Mouse (Mus musculus) mesoderm, embryonic 11.5 days (tissue): ENCODE measurements at regions not wholly inside any gene's neighbourhood (a gene's known extent, or its start where the extent isn't known, plus 50 kb on each side); places are given as distances from the start of the nearest gene placed in this dataset.
A peak's percentile ranks its signal among the peaks of the same experiment; 100 is the strongest.
"Not testable (repeated sequence)": the region's sequence is repeated elsewhere in the genome, so short reads cannot be mapped to it uniquely, and the experiment has no call there.

Source experiments
- DNase-seq: peaks from one replicate; pipeline ENCODE4 v3.0.0-alpha.2; 2012; ENCODE audit warnings: low read depth, low spot score

DNA sequence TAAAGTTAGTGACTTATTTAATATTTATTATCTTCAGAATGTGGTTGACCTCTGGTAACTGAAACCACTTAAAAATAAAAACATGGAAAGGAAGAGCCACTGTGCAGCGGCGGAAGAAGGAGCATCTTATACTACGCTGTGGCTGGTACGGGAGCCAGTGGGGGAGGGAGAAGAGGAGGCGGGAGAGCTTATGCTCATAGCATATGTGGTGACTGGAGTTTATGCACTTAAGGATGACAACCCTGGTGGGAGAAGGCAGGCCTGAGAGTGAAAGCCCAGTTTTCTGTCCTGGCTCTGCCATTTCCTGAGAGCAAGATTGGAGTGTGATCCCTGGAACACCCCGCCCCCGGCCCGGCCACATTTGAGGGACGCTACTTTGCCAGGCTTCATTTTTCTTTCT lies 145.5 kb downstream of the Tsen15 start:
- no peak for DNase-seq

DNA sequence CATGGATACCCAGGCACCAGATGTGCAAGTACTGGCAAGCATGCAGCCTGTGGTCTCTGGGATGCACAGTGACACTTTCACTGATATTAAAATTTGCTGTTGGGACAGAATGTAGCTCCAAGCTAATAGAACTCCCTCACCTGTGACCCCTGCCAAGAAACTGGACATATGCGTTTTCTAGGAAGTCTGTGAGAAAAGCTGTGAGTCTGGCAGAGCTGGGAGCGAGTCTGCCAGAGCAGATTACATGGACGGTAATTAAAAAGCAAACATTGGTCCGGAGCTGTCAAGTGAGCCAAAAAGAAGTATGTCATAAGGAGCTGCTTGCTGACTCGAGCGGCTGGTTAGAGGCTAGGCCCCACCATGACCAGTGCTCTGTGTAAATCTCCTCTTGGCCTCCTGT lies 147.1 kb downstream of the Tsen15 start:
- DNase-seq = no peak

DNA sequence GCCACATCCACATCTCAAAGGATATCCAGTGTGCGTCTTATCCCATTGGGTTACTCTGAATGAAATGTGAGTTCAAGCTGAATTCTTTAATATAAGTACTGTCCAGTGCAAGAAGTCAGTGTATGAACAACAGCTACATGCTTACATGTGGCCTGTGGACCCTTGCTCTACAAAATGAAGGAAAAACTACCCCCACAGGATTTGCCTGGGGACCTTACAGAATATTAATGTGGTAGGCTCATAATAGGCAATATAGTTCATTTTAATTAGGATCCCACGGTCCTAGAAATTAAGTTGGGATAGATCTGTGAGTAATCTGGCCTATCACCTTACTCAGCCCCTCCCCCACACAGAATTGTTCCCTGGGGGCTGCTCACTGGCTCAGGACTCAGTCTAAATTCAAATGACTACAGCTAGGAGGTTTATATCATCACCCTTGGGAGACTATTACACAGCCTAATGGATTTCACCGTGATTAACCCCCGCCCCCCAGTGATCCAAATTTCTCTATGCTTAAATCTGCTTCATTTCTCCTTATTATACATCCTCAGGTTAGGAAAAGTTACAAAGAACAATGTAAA lies 145.4 kb upstream of the 1700025G04Rik start:
- peak; percentile 39 for DNase-seq

DNA sequence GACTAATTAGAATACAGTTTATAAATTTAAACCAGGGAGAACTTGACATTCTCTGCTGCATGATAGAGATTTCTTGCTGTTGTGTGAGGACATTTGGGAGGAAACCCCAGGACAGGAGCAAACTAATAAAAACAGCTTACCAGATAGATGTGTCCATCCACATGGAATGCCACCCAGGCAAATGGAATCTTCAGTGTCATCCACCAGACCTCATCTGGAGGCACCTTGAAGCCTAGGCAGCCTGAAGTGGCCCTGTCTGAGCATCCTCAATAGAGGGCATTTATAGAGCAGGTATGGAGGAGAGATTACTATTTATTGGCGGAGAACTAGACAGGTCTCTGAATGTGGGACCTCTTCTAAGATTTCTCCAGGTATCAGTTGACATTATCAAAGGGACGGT lies 144.8 kb upstream of the 1700025G04Rik start:
- DNase-seq = no peak

DNA sequence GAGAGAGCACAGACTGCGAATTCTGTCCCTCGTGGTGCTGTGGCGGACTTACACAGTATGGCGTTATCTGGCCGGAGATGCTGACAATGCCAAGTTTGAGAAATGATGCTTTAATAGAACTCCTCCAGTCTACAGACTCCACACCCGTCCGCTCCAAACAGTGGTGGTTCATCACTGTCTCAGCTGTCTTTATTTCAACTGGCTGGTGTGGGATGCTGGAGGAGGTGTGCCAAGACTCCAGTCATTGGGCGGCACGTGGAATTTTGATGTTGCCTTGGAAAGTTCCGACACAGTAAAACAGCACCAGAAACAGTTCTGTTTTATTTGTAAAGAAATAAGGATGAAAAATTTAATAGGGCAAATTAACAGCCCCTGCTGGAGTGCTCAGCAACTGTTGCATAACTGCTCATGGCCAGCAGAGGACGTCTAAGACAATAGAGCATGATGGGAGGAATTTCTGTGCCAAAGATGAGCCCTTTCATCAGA lies 141.8 kb upstream of the 1700025G04Rik start:
- no peak for DNase-seq

DNA sequence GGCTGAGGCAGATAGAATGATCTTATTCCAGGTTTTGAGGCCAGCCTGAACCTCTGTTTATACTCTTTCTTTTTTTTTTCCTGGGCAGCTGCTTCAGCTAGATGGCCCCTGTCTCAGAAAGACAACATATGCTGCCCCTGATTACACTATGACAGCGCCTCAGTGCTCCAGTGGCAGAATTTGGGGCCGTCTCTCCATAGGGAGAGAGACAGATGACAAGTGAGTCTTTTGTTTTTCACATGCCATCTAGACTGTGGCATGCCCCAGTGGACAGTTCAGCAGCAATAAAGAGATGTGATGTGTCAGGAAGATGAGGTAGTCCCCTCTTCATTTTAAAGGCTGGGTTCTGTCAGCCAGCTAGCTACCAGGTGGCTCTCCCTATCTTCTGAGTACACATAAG lies 139.8 kb upstream of the 1700025G04Rik start:
- DNase-seq = no peak

DNA sequence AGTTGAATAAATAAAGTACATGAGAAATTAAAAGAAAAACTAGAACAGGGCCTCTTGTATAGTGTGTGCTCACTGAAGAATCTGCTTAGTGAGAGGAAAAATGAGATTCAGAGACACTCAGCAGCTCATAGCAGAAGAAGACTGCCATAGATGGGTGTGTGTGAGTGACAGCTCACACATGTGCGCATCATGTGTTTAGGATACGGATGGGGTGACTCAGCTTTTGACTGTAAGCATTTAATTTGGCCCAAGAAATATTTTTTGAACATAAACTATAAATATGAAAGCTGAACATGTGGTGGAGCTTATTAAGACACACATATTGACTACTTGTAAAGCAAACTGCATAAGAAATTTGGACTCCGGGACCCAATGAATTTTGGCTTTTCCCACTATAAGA lies 136.1 kb upstream of the 1700025G04Rik start:
- DNase-seq = no peak

DNA sequence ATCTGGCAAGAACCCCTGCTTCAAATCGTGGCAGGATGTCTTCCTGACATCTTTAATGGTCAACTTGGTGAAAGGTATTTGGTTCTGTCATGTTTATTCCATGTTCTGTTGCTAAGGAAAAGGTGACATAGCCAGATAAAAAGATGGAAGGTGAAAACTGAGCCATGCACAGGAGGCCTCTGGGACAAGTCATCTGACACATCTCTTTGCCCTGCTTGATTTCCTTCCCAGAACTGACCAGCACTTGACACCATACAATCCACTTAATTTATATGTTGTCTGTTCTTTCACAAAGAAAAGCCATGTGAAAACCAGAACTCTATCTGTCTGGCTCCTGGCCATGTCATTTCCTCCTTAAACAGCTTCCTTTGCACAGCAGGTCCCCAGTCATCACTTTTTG lies 133.7 kb upstream of the 1700025G04Rik start:
- no peak for DNase-seq

DNA sequence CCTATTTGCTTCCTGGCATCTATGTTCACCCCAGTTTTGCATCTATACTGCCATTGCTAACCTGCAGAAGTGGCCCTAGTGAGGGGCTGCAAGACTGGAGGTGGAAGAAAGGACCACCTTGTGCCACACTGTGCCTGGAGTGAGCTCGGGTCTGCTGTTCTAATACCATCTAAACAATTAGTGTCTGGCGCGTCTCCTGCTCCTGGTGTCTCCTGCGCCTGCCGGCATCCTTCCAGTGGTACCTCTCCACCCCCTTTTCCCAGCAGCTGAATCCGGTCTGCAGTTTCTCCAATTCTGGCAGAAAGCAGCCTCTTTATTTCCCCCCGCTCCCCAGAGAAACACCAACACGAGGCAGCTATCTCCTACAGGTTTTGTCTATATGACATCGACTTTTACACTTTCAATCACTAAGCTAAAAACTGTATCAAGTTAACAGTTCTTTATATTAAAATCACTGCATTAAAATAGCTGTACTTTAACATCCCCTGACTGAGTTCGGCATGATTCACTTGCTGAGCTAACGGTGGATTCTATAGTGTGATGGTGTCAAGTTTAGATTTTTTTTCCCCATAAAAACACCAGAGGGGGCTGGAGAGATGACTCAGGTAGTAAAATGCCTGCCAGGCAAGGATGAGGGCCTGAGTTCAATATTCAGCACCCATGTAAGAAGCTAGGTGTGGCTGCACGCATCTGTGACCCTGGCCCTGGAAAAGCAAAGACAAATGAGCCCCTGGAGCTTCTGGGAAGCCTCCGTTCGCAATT lies 131.1 kb upstream of the 1700025G04Rik start:
- no peak for DNase-seq

DNA sequence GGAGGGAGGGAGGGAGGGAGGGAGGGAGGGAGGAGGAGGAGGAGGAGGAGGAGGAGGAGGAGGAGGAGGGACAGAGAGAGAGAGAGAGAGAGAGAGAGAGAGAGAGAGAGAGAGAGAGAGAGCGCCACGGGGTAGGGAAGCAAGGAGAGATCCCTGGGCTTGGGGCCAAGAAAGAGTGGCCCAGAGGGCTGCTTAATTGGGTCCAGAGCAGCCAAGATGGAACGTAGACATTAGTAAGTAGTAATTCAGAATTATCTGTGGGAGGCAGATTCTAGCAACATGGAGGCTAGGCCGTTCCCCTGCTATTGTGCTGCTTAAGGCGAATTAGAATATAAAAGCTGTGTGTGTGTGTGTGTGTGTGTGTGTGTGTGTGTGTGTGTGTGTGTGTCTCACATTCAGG lies 129.8 kb upstream of the 1700025G04Rik start:
- DNase-seq = not testable (repeated sequence)

DNA sequence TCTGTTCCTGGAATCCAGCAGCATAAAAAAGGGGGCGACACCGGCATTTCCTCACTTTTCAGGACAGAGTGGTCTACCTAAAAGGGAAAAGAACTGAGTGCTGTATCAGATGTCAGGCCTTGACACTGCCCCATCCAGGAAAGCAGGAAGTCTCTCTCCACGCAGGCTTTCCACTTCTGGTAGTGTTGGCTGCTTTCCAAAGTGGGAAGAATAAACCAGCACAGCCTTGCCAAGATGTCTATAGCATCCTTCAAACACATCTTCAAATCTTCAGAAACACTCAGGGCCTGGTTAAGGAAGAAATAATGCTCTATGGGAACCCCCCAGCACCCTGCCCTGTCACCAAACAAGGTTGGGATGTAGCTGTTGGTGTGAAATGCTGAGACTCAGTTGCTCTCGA lies 127.5 kb upstream of the 1700025G04Rik start:
- DNase-seq = no peak

DNA sequence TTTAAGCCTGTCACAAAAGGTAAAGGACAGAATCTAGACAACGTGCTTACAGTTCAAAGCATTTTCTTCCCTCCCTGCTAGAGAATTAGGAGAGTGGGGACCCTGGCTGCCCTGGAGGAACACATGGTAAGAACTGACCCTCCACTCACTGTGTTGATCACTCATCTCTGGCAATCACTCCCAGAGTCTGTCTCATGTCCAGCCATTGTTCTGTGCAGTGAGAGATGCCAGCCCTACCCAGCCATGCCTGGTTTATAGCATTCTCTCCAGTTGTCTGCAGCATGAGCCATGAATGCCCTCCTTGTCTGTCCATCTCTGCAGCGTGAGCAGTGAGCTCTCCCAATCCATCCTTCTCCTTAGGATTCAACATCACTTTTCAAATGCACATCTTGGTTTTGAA lies 124.5 kb upstream of the 1700025G04Rik start:
- DNase-seq = no peak

DNA sequence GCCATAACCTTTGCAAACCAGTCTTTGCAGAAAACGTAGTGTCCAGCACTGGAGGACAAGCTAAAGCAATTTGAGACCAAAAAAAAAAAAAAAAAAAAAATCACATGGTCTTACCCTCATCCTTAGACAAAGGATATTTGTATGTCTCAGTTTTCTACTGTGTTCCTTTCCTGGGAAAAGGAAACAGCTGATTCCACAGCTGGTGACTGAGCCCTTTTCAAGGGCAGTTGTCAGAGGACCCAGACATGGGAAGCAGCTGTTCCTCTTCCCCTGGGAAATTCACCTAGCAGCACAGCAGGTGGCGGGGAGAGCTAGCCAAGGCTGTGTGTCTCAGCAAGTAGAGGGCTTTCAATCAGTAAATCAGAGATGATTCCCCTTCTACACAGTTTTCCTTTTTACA lies 113.3 kb upstream of the 1700025G04Rik start:
- DNase-seq = peak; percentile 57

DNA sequence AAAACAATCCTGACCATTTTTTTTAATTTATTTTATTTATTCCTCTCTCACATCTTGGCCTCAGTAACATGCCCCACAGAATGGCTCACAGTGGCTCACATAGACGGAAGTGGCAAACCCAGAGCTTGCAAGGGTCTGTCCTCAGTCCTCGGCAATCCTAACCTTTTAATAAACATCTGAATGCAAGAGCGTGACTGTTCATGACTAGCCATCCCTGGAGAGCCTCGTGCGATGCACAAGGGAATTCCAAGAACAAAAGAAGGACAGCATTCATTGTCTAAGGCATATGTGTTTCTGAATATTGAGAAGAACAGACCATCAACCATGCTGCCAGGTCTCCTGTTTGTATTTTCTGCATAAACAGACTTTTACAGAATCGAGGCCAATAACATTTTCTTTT lies 98.8 kb upstream of the 1700025G04Rik start:
- DNase-seq = no peak

DNA sequence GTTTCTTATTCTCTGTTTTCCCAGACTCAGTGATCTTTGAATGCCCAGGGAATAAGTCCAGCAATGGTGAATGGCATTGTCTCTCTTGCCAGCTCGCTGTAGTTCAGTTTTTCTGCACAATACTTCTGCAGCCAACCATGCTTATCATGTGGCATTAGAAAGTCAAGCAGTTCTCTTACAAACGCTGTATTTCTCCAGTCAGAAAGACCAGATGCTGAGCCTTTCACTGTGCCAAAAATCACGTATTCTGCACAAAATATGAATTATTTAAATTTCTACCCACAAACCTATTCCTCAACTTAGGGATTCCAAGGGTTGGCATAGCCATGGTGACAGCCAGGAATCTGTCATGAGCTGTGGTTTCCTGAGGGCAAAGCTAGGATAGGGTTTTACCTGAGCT lies 95.0 kb upstream of the 1700025G04Rik start:
- no peak for DNase-seq

DNA sequence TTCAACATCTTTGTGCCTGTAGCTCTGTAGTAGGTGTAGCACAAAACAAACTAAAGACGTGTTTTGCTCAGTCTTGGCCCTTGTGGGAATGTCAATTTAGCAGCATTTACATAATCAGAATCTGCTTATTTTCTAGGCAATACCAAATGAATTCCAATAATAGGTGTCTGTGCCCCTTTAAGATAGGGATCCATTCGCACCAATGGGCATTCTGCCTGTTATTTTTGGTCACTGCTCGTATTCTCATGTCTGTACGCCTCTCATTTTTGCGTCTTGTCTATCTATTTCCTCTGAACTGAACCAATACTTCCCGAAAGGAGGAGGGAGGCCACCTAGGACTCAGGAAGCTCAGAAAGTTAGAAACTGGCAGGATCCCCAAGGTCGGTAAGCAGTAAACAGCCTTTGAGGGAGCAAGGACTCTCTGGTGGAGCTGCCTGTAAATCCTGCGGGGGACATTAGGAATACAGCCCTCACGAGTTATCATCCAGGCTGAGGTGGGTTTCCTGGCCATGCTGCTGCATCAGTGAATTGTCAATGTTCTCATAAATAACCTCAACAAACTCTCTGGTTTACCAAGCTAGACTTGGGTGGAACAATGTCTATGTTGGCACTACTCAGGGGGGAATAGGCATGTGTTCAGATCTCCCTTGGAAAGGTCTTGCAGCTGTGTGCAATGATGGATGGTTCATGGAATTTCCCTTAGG lies 86.5 kb upstream of the 1700025G04Rik start:
- no peak for DNase-seq

DNA sequence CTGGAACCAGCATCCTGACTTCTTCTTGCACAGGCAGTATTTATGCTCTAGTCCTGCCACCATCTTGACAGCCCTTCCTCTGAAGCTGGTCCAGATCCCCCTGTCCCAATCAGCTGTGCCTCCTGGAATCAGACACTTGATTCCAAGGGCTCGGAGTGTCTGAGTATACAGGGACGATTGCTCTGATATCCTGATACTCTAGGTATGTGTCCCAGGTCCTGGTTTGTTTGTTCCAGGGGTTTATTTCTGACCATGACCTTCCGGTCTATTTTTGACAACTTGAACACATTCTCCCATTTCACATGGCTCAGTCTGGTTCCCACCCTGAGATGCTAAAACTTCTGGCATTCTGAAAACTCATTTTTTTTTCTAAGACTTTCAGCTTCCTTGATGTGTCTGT lies 85.8 kb upstream of the 1700025G04Rik start:
- DNase-seq = no peak

DNA sequence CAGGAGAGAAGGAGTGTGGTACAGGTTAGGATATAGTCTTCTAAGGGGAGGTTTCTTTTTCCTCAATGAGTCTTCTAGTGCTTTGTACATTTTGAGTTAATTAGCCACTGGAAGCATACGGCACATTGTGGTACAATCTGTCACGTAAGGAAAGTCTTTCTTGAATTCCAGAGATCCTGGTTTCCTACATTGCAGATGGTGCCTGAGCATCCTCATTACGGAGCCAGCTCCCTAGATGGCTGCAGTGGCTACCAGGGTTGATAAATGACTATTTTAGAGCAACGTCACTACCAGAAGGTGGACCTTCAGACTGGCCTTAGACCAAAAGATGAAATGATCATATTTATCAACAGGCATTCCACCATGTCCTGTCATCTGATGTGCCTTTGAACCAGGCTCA lies 84.5 kb upstream of the 1700025G04Rik start:
- no peak for DNase-seq

DNA sequence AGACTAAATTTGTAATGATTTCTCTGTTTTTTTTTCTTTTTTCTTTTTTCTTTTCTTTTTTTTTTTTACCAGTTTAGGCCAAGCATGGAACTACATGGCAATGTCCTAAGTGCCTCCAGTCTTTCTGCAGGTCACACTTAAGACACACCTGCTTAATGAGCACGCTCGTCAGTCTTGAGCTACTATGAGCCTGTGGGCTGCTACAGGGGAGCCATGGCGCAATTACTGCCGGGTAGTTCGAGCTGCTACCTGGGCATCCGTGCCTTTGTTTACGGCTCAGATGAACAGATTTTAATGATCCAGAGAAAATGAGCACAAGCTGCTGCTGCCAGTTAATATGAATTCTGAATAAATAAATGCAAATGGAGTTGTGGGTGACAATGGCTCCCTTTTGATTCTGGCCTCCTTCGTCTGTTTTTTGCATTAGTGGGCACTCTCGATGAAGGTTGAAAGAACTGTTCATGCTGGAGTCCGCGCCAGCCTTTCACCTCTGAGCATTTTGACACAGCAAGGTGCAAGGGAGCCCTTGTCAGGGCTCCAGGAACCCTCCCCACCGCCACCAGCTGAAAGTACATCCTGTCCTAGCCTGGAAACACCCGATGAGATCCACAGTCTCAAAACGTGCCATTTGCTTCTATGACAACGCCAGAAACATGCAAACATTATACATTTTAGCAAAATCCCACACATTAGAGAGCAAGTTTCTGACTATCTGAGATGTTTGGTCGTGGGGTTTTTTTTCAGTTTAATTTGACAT lies 81.3 kb upstream of the 1700025G04Rik start:
- DNase-seq = no peak

DNA sequence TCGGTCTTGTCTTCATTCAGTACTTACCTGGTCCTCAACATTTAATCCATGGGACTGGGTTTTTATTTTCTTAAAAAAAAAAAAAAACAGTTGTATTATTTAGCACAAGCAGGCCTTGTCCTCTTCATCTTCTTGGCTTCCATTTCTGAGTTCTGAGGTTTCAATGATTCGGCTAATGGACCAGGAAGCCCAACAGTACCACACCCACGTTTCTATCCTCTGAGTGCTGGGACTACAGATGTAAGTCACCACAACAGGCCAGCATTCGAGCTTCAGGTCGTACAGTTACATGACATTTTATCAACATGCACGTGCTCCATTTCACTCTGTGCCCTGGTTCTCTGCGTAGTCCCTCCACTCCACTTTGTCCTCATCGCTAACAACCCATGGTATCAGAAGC lies 80.7 kb upstream of the 1700025G04Rik start:
- DNase-seq = no peak

DNA sequence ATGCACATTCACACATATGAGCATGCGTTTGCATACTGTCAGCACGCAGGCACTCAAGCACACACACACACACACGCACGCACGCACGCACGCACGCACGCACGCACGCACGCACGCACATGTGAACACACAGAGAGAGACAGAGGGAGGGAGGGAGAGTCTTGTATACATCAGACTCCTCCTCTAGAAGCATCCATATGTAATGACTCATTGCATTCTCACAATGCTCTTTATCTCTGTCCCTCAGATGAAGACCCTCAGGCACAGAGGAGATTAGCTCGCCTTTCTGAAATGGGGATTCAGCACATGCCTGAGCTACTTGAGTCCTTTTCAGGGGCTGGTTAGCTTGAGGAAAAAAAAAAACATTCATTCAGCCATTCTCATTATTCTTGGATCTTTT lies 79.6 kb upstream of the 1700025G04Rik start:
- DNase-seq = no peak

DNA sequence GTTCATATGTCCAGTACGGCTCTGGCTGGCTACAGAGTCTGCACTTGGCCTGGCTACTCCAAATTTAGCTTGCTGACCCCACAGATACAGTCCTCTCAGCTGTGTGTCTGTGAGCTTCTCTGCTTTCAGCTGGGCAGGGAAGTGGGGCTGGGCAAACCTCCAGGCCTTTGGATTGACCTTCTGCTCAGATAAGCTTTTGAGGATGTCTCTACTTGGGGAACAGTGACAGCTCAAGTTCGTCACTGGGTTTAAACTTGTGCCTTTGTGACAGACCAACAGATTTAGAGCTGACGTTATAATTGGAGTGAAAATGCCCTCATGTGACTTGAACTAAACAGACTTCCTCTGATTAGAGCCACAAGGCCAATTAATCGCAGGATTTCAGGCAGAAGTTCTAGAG lies 78.4 kb upstream of the 1700025G04Rik start:
- DNase-seq = no peak
